Mouse (Mus musculus) neural tube, embryonic 12.5 days (tissue): Measurements from ENCODE around the gene Cntf. TPM values are rescaled to one million over a fixed set of nuclear protein-coding genes. Genes with fewer than 3 reads are reported as not detected.
"Not testable (repeated sequence)": the region's sequence is repeated elsewhere in the genome, so short reads cannot be mapped to it uniquely, and the experiment has no call there.

Experiments
- ATAC-seq: fragments of 200-750 bp; cut with Nextera tagmentation; 2 replicates; pipeline ENCODE4 v1.8.0; 2017; ENCODE audit warnings: low read depth, mild to moderate bottlenecking, moderate TSS enrichment, moderate library complexity; ENCODE audit not compliant: low FRiP score
- H3K27ac ChIP-seq: fragments of 300-500 bp; sonication (generic); 2 replicates; pipeline ENCODE4 v1.5.1; 2016
- H3K27me3 ChIP-seq: fragments of 300-500 bp; sonication (generic); replicated peaks from 2 replicates; pipeline ENCODE4 v1.6.1; 2016; ENCODE audit warnings: mild to moderate bottlenecking
- H3K36me3 ChIP-seq: fragments of 300-500 bp; sonication (generic); 2 replicates; pipeline ENCODE4 v1.6.1; 2016; ENCODE audit warnings: mild to moderate bottlenecking
- H3K4me1 ChIP-seq: fragments of 300-500 bp; sonication (generic); 2 replicates; pipeline ENCODE4 v1.6.1; 2016
- H3K4me2 ChIP-seq: fragments of 300-500 bp; sonication (generic); replicated peaks from 2 replicates; pipeline ENCODE4 v1.6.1; 2016; ENCODE audit warnings: mild to moderate bottlenecking
- H3K4me3 ChIP-seq: fragments of 300-500 bp; sonication (generic); 2 replicates; pipeline ENCODE4 v1.5.1; 2016
- H3K9ac ChIP-seq: fragments of 300-500 bp; sonication (generic); 2 replicates; pipeline ENCODE4 v1.6.1; 2016; ENCODE audit warnings: mild to moderate bottlenecking
- H3K9me3 ChIP-seq: fragments of 300-500 bp; sonication (generic); 2 replicates; pipeline ENCODE4 v1.6.1; 2016; ENCODE audit warnings: mild to moderate bottlenecking
- WGBS: fragments of 180-500 bp; shearing (Covaris S2); methylation state at CpG from one replicate; pipeline ENCODE4 v1.1.7; 2016; 5-methylcytosine and 5-hydroxymethylcytosine counted together
- polyA plus RNA-seq: library from polyadenylated mRNA; unstranded; fragments of >200 nt; fragmentation: Nextera tagmentation; extraction: Ambion mirVana; gene quantifications from 2 replicates; pipeline ENCODE4 v1.2.1, GENCODE M21; 2016

The Cntf gene
- polyA plus RNA-seq, 1 experiment from 2014 or later: 1.6 TPM

DNA sequence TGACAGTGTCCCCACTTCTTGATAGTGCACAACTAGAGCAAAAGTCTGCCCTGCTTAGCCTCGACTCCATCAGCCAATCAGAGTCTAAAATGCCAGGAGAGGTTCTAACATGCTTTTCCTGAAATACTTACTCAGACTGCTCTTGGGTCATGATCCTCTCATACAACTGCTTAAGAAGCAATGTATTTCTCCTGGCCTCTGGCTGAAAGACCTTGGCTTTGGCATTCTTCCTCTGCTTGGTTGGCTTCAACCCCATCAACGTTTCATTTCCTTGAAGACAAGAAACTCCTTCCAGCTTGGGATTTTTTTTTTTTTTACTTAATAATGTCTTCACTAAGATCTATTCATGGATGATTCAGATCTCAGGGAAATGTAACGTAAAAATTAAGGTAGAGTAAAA is 9.1 kb downstream of the Cntf start:
- ATAC-seq: no peak
- Histone ChIP-seq H3K27me3 (no peaks in the 10 kb centered on the region), H3K4me2 (no peak overlapping the region), H3K4me3 (no peak overlapping the region), H3K27ac (no peak overlapping the region), H3K9ac (no peak overlapping the region), H3K9me3 (no peaks in the 10 kb centered on the region), H3K36me3 (no peaks in the 10 kb centered on the region), H3K4me1 (no peaks in the 10 kb centered on the region)
- 86% methylated on average over 3 of the region's 3 CpGs for WGBS

DNA sequence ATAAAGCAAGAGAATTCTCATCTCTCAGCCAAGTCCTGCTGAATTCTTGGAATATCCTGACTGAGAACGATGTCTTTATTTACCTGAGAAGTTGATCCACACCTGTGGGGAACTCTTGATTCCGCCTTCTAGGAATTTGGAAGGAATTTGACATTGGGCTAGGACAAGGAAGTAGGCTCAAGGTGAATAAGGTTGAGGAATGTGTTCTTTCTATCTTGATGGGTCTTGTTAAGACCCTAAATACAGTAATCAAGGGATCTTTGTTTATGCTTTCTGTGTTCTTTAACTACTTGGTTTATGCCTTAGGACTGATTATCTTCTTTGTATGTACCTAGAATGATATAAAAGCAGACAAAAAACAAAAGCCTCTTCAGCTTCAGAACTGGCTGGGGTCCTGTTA is 33.5 kb downstream of the Cntf start:
- no peak overlapping the region for H3K4me3 ChIP-seq
- H3K9me3 ChIP-seq: no peaks in the 10 kb centered on the region
- no peak overlapping the region for H3K27ac ChIP-seq
- ATAC-seq: no peak
- WGBS: 85% methylated on average over 2 of the region's 2 CpGs
- H3K27me3 ChIP-seq: no peaks in the 10 kb centered on the region
- no peaks in the 10 kb centered on the region for H3K4me1 ChIP-seq
- H3K9ac ChIP-seq: no peak overlapping the region
- no peaks in the 10 kb centered on the region for H3K36me3 ChIP-seq
- no peak overlapping the region for H3K4me2 ChIP-seq

DNA sequence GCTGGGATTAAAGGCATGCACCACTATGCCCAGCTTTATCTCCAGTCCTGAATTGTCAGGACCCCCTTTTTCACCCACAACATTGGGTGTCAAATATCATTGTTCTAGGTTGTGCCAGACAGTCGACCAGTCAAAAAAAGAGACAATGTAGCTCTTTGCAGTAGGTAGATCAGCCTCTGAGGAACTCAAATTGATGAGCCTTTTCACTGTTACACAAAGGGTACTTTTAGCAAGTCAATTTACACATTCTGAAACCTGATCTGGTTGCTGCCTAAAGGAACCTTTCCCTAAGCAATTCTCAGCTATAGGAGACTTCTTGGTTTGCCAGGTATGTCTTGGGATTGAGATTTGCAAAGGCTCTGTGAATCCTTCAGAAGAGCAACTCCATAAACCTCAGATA is 34.4 kb downstream of the Cntf start:
- H3K4me3 ChIP-seq: no peak overlapping the region
- H3K4me2 ChIP-seq: no peak overlapping the region
- no peaks in the 10 kb centered on the region for H3K27me3 ChIP-seq
- H3K4me1 ChIP-seq: no peaks in the 10 kb centered on the region
- 45% methylated on average over 1 of the region's 1 CpGs for WGBS
- H3K9me3 ChIP-seq: no peaks in the 10 kb centered on the region
- no peak overlapping the region for H3K9ac ChIP-seq
- no peak for ATAC-seq
- H3K36me3 ChIP-seq: no peaks in the 10 kb centered on the region
- no peak overlapping the region for H3K27ac ChIP-seq

DNA sequence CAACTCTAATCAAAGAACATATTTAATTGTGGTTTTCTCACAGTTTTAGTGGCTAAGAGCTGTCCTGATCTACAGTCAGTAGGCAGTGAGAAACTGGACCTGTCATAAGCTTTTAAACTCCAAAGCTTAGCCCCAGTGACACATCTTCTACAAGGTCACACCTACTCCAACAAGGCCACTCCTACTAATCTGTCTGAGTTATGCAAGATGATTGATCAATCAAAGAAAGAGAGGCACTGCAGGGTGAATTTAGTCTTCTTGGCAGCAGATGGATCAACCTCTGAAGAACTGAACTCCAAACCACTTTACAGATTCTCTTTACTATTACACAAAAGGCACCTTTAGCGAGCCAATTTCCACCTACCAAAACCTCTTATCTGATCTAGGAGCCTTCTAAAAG is 39.6 kb downstream of the Cntf start:
- 77% methylated on average over 1 of the region's 1 CpGs for WGBS
- Histone ChIP-seq H3K9ac (no peak overlapping the region), H3K9me3 (no peaks in the 10 kb centered on the region), H3K27me3 (no peaks in the 10 kb centered on the region), H3K4me3 (no peak overlapping the region), H3K4me2 (no peak overlapping the region), H3K27ac (no peak overlapping the region), H3K36me3 (no peaks in the 10 kb centered on the region), H3K4me1 (no peaks in the 10 kb centered on the region)
- no peak for ATAC-seq

DNA sequence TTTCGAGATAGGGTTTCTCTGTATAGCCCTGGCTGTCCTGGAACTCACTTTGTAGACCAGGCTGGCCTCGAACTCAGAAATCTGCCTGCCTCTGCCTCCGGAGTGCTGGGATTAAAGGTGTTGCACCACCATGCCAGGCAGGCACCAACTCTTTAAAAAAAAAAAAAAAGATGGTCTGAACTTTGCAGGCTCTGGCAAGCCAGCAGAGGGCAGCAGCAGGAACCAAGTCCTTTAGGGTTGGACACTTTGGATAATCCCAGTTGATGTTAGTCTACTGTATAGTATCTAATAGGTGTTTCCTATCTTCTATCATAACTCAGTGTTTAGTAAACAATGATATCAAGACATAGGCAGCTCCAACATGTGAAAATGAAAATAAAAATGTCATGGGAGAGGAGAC is 43.1 kb downstream of the Cntf start:
- no peak overlapping the region for H3K4me3 ChIP-seq
- 68% methylated on average over 3 of the region's 3 CpGs for WGBS
- H3K27me3 ChIP-seq: no peaks in the 10 kb centered on the region

DNA sequence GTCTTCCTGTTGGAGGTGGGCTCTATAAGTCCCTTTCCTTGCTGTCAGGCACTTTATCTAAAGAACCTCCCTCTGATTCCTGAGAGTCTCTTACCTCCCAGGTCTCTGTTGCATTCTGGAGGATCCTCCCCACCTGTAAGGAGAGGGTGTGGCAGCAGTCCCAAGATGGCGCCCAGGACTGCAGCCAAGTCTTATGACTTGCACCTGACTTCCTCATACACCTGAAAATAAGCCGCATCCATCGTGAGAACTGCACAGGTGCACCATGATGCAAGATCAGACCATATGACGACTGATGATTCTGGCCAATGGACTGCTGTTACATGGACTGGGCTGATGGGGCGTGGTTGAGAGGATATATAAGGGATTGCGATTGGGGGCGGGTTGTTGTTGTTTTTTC is 43.8 kb downstream of the Cntf start:
- 94% methylated on average over 7 of the region's 7 CpGs for WGBS
- not testable (repeated sequence) for H3K4me1 ChIP-seq, H3K27ac ChIP-seq, ATAC-seq, H3K4me2 ChIP-seq, H3K36me3 ChIP-seq, H3K9ac ChIP-seq, H3K4me3 ChIP-seq, H3K27me3 ChIP-seq, H3K9me3 ChIP-seq

More for the DNA sequence above, 43.1 kb downstream of the Cntf start:
- no peaks in the 10 kb centered on the region for H3K4me1 ChIP-seq
- H3K36me3 ChIP-seq: no peaks in the 10 kb centered on the region
- no peak overlapping the region for H3K4me2 ChIP-seq
- no peaks in the 10 kb centered on the region for H3K9me3 ChIP-seq
- no peak for ATAC-seq
- no peak overlapping the region for H3K27ac ChIP-seq
- no peak overlapping the region for H3K9ac ChIP-seq

DNA sequence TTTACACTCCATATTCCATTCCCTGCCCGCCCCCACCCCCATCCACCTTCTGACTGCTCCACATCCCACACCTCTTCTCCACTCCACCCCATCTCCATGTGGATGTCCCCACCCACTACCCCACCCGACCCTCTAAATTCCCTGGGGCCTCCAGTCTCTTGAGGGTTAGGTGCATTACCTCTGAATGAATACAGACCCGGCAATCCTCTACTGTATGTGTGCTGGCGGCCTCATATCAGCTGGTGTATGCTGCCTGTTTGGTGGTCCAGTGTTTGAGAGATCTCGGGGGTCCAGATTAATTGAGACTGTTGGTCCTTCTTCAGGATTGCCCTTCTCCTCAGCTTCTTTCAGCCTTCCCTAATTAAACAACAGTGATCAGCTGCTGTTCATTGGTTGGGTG is 44.5 kb downstream of the Cntf start:
- H3K4me1 ChIP-seq, H3K9me3 ChIP-seq, ATAC-seq, H3K27ac ChIP-seq, H3K27me3 ChIP-seq, H3K4me2 ChIP-seq, H3K36me3 ChIP-seq, H3K9ac ChIP-seq, H3K4me3 ChIP-seq: not testable (repeated sequence)
- WGBS: 81% methylated on average over 5 of the region's 5 CpGs

DNA sequence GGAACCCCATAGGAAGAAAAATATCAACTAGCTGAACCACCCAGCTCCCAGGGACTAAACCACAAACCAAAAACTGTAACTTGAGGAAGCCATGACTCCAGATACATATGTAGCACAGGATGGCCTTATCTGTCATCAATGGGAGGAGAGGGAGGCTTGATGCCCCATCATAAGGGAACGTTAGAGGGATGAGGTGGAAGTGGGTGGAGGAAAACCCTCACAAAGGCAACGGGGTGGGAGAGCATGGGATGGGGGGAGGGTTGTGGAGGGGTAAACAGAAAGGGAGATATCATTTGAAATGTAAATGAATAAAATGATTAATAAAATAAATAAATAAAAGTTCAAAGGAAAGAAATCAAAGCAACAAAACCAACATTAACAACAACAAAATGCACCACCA is 45.0 kb downstream of the Cntf start:
- Histone ChIP-seq H3K27ac (no peak overlapping the region), H3K9me3 (no peaks in the 10 kb centered on the region), H3K36me3 (no peaks in the 10 kb centered on the region), H3K27me3 (no peaks in the 10 kb centered on the region), H3K4me1 (no peaks in the 10 kb centered on the region), H3K9ac (no peak overlapping the region), H3K4me2 (no peak overlapping the region), H3K4me3 (no peak overlapping the region)
- WGBS: 84% methylated on average over 2 of the region's 2 CpGs
- ATAC-seq: no peak

DNA sequence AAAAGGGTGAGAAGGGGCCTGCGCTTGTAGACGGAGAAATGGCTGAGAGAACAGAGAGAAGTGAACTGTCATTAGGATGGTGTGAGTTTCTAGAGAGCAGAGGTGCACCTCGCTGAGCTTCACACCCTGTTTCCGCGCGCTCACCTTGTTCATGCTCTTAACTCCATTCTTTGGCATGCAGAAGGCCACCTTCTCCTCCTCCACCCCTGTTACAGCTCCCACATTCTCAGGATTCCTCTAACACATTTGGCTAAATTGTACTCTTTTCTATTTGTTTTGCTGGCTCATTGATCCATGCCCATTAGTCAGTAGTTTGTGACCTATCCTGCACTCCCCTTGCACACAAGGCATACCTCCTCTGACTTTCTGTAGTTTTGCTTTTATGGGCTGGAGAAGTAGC is 46.2 kb downstream of the Cntf start:
- Histone ChIP-seq H3K27me3 (no peaks in the 10 kb centered on the region), H3K9me3 (no peaks in the 10 kb centered on the region), H3K36me3 (no peaks in the 10 kb centered on the region), H3K9ac (no peak overlapping the region), H3K27ac (no peak overlapping the region), H3K4me3 (no peak overlapping the region), H3K4me1 (no peaks in the 10 kb centered on the region), H3K4me2 (no peak overlapping the region)
- WGBS: 84% methylated on average over 6 of the region's 6 CpGs
- ATAC-seq: no peak

Other genes with a start within 250 kb of the Cntf start
- gene Fam111a, start 219.9 kb downstream of the Cntf start, polyA plus RNA-seq: 13.3 and 15.7 TPM in 2 replicates
- gene Gm4952, start 165.7 kb downstream of the Cntf start, polyA plus RNA-seq: not detected in 2 replicates
- gene Glyat, start 132.3 kb downstream of the Cntf start, polyA plus RNA-seq: not detected in 2 replicates
- not detected in 2 replicates for gene Olfr1442, start 95.2 kb downstream of the Cntf start, polyA plus RNA-seq
- gene Olfr1443, start 87.5 kb downstream of the Cntf start, polyA plus RNA-seq: not detected in 2 replicates
- not detected in 2 replicates for gene Keg1, start 69.8 kb downstream of the Cntf start, polyA plus RNA-seq
- gene Zfp91, start 30.5 kb upstream of the Cntf start, polyA plus RNA-seq: 19.3 and 19.9 TPM in 2 replicates
- gene Lpxn, start 30.6 kb upstream of the Cntf start, polyA plus RNA-seq: 1.3 and 1.4 TPM in 2 replicates
- gene Gm5244, start 81.0 kb upstream of the Cntf start, polyA plus RNA-seq: not detected in 2 replicates
- not detected in 2 replicates for gene Olfr1444, start 91.7 kb upstream of the Cntf start, polyA plus RNA-seq
- not detected in 2 replicates for gene Olfr1445, start 118.2 kb upstream of the Cntf start, polyA plus RNA-seq
- gene Olfr1446, start 127.9 kb upstream of the Cntf start, polyA plus RNA-seq: not detected in 2 replicates
- gene Olfr1447, start 138.1 kb upstream of the Cntf start, polyA plus RNA-seq: not detected in 2 replicates
- not detected in 2 replicates for gene Olfr1448, start 158.8 kb upstream of the Cntf start, polyA plus RNA-seq
- not detected in 2 replicates for gene Olfr1449, start 165.2 kb upstream of the Cntf start, polyA plus RNA-seq
- not detected in 2 replicates for gene Olfr1450, start 184.6 kb upstream of the Cntf start, polyA plus RNA-seq
- not detected in 2 replicates for gene Olfr1451, start 229.4 kb upstream of the Cntf start, polyA plus RNA-seq